Mouse (Mus musculus) heart, embryonic 10.5 days (tissue): Measurements from ENCODE around the gene Nr2f6. TPM values are rescaled to one million over a fixed set of nuclear protein-coding genes. Genes with fewer than 3 reads are reported as not detected.

ENCODE experiments used
- DNase-seq: peaks from one replicate; pipeline ENCODE4 v3.0.0-alpha.2; 2017; ENCODE audit warnings: low spot score
- H3K27ac ChIP-seq: fragments of 300-500 bp; sonication (generic); 2 replicates; pipeline ENCODE4 v1.5.1; 2016; ENCODE audit warnings: mild to moderate bottlenecking
- H3K27me3 ChIP-seq: fragments of 300-500 bp; sonication (generic); 2 replicates; pipeline ENCODE4 v1.6.1; 2016; ENCODE audit warnings: mild to moderate bottlenecking; ENCODE audit not compliant: poor library complexity, insufficient read depth, severe bottlenecking
- H3K36me3 ChIP-seq: fragments of 300-500 bp; sonication (generic); 2 replicates; pipeline ENCODE4 v1.6.1; 2016; ENCODE audit warnings: mild to moderate bottlenecking, moderate library complexity
- H3K4me1 ChIP-seq: fragments of 300-500 bp; sonication (generic); 2 replicates; pipeline ENCODE4 v1.6.1; 2016; ENCODE audit warnings: mild to moderate bottlenecking
- H3K4me3 ChIP-seq: fragments of 300-500 bp; sonication (generic); 2 replicates; pipeline ENCODE4 v1.5.1; 2016; ENCODE audit warnings: mild to moderate bottlenecking, moderate library complexity
- H3K9me3 ChIP-seq: fragments of 300-500 bp; sonication (generic); 2 replicates; pipeline ENCODE4 v1.6.1; 2016; ENCODE audit warnings: mild to moderate bottlenecking, moderate library complexity
- WGBS: fragments of 180-500 bp; shearing (Covaris S2); methylation state at CpG from one replicate; pipeline ENCODE4 v1.1.7; 2016; 5-methylcytosine and 5-hydroxymethylcytosine counted together
- polyA plus RNA-seq: library from polyadenylated mRNA; unstranded; fragments of >200 nt; fragmentation: Nextera tagmentation; extraction: Ambion mirVana; gene quantifications from 2 replicates; pipeline ENCODE4 v1.2.1, GENCODE M21; 2016

Gene Nr2f6
- 48.4 and 79.0 TPM in 2 replicates for polyA plus RNA-seq

GRCm38 (mm10) chr8:71381421-71381970 lies at the start of gene Nr2f6:
Nr2f6 (minus strand) TSS chr8:71381960.
- peak within 1 kb of the TSS; percentile 98 for H3K27ac ChIP-seq
- WGBS = 7% methylated on average over 72 of the region's 89 CpGs
- H3K9me3 ChIP-seq = no peaks in the 10 kb centered on the region
- H3K36me3 ChIP-seq = peaks cover 28% of the 10 kb centered on the region
- no peaks in the 10 kb centered on the region for H3K27me3 ChIP-seq
- peaks cover 50% of the 10 kb centered on the region for H3K4me1 ChIP-seq
- peak within 1 kb of the TSS; percentile 86 for H3K4me3 ChIP-seq
- DNase-seq = peak; percentile 82

- Histone ChIP-seq H3K36me3 (no peaks in the 10 kb centered on the region), H3K27me3 (no peaks in the 10 kb centered on the region), H3K9me3 (no peaks in the 10 kb centered on the region), H3K4me3 (no peak overlapping the region), H3K27ac (no peak overlapping the region), H3K4me1 (no peaks in the 10 kb centered on the region)
- no peak for DNase-seq
Measured at GRCm38 (mm10) chr8:71422121-71422520, 40.4 kb upstream of the Nr2f6 start.

GRCm38 (mm10) chr8:71411535-71412273 lies 29.9 kb upstream of the Nr2f6 start:
- Histone ChIP-seq H3K27me3 (no peaks in the 10 kb centered on the region), H3K27ac (no peak overlapping the region), H3K4me1 (peaks cover 8% of the 10 kb centered on the region), H3K4me3 (no peak overlapping the region), H3K9me3 (no peaks in the 10 kb centered on the region), H3K36me3 (peaks cover 32% of the 10 kb centered on the region)
- no peak for DNase-seq
- 51% methylated on average over 11 of the region's 11 CpGs for WGBS

GRCm38 (mm10) chr8:71408231-71408630 lies 26.5 kb upstream of the Nr2f6 start:
- H3K36me3 ChIP-seq = peaks cover 32% of the 10 kb centered on the region
- H3K4me1 ChIP-seq = peaks cover 30% of the 10 kb centered on the region
- H3K9me3 ChIP-seq = no peaks in the 10 kb centered on the region
- no peak overlapping the region for H3K4me3 ChIP-seq
- H3K27ac ChIP-seq = no peak overlapping the region
- WGBS = 95% methylated on average over 4 of the region's 4 CpGs
- H3K27me3 ChIP-seq = no peaks in the 10 kb centered on the region
- peak; percentile 73 for DNase-seq

DNA sequence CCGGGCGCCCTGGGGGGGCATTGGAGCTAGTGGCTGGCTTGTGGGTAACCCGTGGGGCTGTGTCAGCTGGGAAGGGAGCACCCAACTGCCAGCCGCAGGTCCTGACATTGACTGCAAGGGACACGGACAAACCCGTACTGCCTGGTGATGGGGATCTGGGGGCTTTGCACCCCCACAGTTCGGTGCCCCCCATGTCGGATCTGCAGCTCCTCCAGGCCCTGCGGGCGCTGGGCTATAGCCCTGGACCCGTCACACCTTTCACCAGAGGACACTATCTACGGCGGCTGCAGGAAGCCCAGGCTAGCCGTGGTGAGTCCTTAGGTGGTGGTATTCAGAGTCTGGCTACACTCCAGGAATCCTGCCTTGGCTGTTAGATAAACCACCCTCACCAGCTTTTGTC lies 25.7 kb upstream of the Nr2f6 start:
- DNase-seq = peak; percentile 74
- H3K9me3 ChIP-seq = no peaks in the 10 kb centered on the region
- H3K27me3 ChIP-seq = no peaks in the 10 kb centered on the region
- 92% methylated on average over 14 of the region's 14 CpGs for WGBS
- no peak overlapping the region for H3K27ac ChIP-seq
- H3K4me3 ChIP-seq = no peak overlapping the region
- peaks cover 37% of the 10 kb centered on the region for H3K4me1 ChIP-seq
- H3K36me3 ChIP-seq = peaks cover 32% of the 10 kb centered on the region

GRCm38 (mm10) chr8:71406099-71407015 lies 24.6 kb upstream of the Nr2f6 start:
- no peaks in the 10 kb centered on the region for H3K27me3 ChIP-seq
- 1% methylated on average over 55 of the region's 55 CpGs for WGBS
- H3K9me3 ChIP-seq = no peaks in the 10 kb centered on the region
- peak overlapping the region; percentile 91 for H3K27ac ChIP-seq
- DNase-seq = peak; percentile 93
- peaks cover 32% of the 10 kb centered on the region for H3K36me3 ChIP-seq
- H3K4me3 ChIP-seq = peak overlapping the region; percentile 90
- peaks cover 32% of the 10 kb centered on the region for H3K4me1 ChIP-seq

- Histone ChIP-seq H3K9me3 (no peaks in the 10 kb centered on the region), H3K4me3 (peak within 1 kb of the TSS; percentile 90), H3K27ac (peak within 1 kb of the TSS; percentile 91), H3K27me3 (no peaks in the 10 kb centered on the region), H3K4me1 (peaks cover 31% of the 10 kb centered on the region), H3K36me3 (peaks cover 37% of the 10 kb centered on the region)
- DNase-seq = peak; percentile 98
- 17% methylated on average over 33 of the region's 33 CpGs for WGBS
Measured at GRCm38 (mm10) chr8:71405401-71406098, 23.8 kb upstream of the Nr2f6 start, which contains the start of gene Ankle1. Ankle1 (plus strand) TSS chr8:71406010.

- H3K27me3 ChIP-seq = no peaks in the 10 kb centered on the region
- H3K4me3 ChIP-seq = peak overlapping the region; percentile 90
- H3K36me3 ChIP-seq = peaks cover 38% of the 10 kb centered on the region
- no peaks in the 10 kb centered on the region for H3K9me3 ChIP-seq
- DNase-seq = peak; percentile 63
- 82% methylated on average over 9 of the region's 9 CpGs for WGBS
- H3K4me1 ChIP-seq = peaks cover 31% of the 10 kb centered on the region
- 0 out of 2 replicates have a peak overlapping the region, but pooled peaks have one; percentile 22 for H3K27ac ChIP-seq
Measured at GRCm38 (mm10) chr8:71404951-71405351, 23.2 kb upstream of the Nr2f6 start.

DNA sequence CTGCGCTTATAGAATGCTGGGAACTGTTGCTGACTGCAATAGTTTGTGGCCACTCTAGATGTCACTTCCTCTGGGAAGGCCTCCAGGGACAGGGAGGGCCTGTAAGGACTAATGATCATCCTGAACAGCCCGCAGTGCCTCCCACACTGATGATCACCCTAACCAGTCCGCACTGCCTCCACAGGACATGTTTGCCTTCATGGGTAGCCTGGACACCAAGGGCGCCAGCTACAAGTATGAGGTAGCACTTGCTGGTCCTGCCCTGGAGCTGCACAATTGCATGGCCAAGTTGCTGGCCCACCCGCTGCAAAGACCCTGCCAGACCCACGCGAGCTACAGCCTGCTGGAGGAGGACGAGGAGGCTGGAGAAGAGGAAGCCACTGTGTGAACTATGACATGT lies 22.3 kb upstream of the Nr2f6 start:
- Histone ChIP-seq H3K36me3 (peaks cover 36% of the 10 kb centered on the region), H3K4me3 (no peak overlapping the region), H3K4me1 (peaks cover 31% of the 10 kb centered on the region), H3K27ac (no peak overlapping the region), H3K27me3 (no peaks in the 10 kb centered on the region), H3K9me3 (no peaks in the 10 kb centered on the region)
- 91% methylated on average over 8 of the region's 8 CpGs for WGBS
- DNase-seq = peak; percentile 75

GRCm38 (mm10) chr8:71403107-71403885 lies 21.5 kb upstream of the Nr2f6 start:
- DNase-seq = peak; percentile 71
- Histone ChIP-seq H3K4me3 (no peak overlapping the region), H3K27me3 (no peaks in the 10 kb centered on the region), H3K9me3 (no peaks in the 10 kb centered on the region), H3K4me1 (peaks cover 31% of the 10 kb centered on the region), H3K27ac (no peak overlapping the region), H3K36me3 (peaks cover 36% of the 10 kb centered on the region)
- 66% methylated on average over 6 of the region's 6 CpGs for WGBS

DNA sequence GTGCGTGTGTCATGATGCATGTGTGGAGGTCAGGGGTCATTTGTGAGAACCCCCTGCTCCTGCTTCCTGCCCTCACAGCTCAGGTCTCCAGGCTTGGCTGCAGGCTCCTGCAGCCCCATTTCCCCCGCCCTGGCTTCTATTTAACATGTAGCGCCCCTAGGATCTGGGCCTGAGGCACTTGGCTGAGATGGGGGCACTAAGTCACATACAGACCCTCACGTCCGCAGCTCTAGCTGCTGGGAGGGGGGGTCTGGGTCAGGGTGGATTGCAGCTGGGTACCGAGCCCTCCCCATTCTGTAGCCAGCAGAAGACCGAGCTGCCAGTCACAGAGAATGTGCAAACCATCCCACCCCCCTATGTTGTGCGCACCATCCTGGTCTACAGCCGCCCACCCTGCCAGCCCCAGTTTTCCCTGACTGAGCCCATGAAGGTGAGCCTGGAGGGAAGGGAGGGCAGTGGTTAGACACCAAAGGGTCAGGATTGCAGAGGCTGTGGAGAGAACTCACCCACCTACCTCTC lies 20.7 kb upstream of the Nr2f6 start:
- peaks cover 30% of the 10 kb centered on the region for H3K36me3 ChIP-seq
- DNase-seq = peak; percentile 58
- H3K27ac ChIP-seq = no peak overlapping the region
- H3K9me3 ChIP-seq = no peaks in the 10 kb centered on the region
- H3K4me3 ChIP-seq = no peak overlapping the region
- peaks cover 34% of the 10 kb centered on the region for H3K4me1 ChIP-seq
- 89% methylated on average over 9 of the region's 9 CpGs for WGBS
- H3K27me3 ChIP-seq = no peaks in the 10 kb centered on the region

DNA sequence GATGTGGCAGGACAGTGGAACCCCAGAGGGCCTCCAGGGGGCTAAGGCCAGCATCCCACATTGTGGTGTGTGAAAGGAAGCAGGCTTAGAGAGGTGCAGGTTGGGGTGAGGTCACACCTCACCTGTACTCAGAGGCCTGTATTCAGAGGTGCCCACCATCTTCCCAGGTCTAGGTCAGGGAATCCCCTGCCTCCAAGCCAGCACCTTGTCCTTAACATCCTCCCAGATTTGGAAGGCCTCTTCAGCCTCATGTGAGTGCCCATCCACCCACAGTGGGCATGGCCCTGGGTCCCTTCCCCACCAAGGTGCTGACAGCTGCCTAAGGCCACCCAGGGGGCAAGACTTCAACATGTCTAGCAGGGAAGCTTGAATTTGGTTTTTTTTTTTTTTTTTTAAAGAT lies 19.7 kb upstream of the Nr2f6 start:
- Histone ChIP-seq H3K4me3 (no peak overlapping the region), H3K27ac (no peak overlapping the region), H3K27me3 (no peaks in the 10 kb centered on the region), H3K4me1 (peaks cover 37% of the 10 kb centered on the region), H3K36me3 (peaks cover 25% of the 10 kb centered on the region), H3K9me3 (no peaks in the 10 kb centered on the region)
- peak; percentile 69 for DNase-seq
